Mouse (Mus musculus) heart, embryonic 14.5 days (tissue): ENCODE data around the gene Slc25a51. TPM values are rescaled to one million over a fixed set of nuclear protein-coding genes. Genes with fewer than 3 reads are reported as not detected.

Source experiments
- ATAC-seq: fragments of 200-750 bp; cut with Nextera tagmentation; 2 replicates; pipeline ENCODE4 v1.8.0; 2017; ENCODE audit warnings: low read depth, moderate TSS enrichment; ENCODE audit not compliant: insufficient number of reproducible peaks, insufficient read depth, low FRiP score
- H3K27ac ChIP-seq, 2 experiments: fragments of 200-500 bp in 1 of 2; fragments of 300-500 bp in 1 of 2; sonication (generic) in 1 of 2; replicated peaks in 1 of 2; 2 replicates each; pipeline ENCODE4 v1.5.1; 2012 to 2014; ENCODE audit warnings: low read depth in 2 of 2, low read length in 2 of 2, control low read depth in 1 of 2, mild to moderate bottlenecking in 1 of 2, mixed read lengths in 1 of 2; ENCODE audit not compliant: control insufficient read depth in 1 of 2, insufficient read depth in 1 of 2
- H3K27me3 ChIP-seq: fragments of 300-500 bp; sonication (generic); 2 replicates; pipeline ENCODE4 v1.6.1; 2014; ENCODE audit warnings: mild to moderate bottlenecking, low read length, control low read depth; ENCODE audit not compliant: control insufficient read depth, insufficient read depth
- H3K36me3 ChIP-seq: fragments of 300-500 bp; sonication (generic); 2 replicates; pipeline ENCODE4 v1.6.1; 2014; ENCODE audit warnings: mild to moderate bottlenecking, control low read depth, low read length, mixed read lengths; ENCODE audit not compliant: control insufficient read depth, insufficient read depth
- H3K4me1 ChIP-seq, 2 experiments: fragments of 200-500 bp in 1 of 2; fragments of 300-500 bp in 1 of 2; sonication (generic) in 1 of 2; 2 replicates each; pipeline ENCODE4 v1.6.1; 2012 to 2014; ENCODE audit warnings: low read length in 2 of 2, control low read depth in 1 of 2, mixed read lengths in 1 of 2; ENCODE audit not compliant: control insufficient read depth in 2 of 2, insufficient read depth in 2 of 2
- H3K4me2 ChIP-seq: fragments of 300-500 bp; sonication (generic); 2 replicates; pipeline ENCODE4 v1.6.1; 2014; ENCODE audit warnings: mild to moderate bottlenecking, low read length
- H3K4me3 ChIP-seq, 2 experiments: fragments of 200-500 bp in 1 of 2; fragments of 300-500 bp in 1 of 2; sonication (generic) in 1 of 2; 2 replicates each; pipeline ENCODE4 v1.5.1; 2012 to 2014; ENCODE audit warnings: low read length in 2 of 2, mild to moderate bottlenecking in 2 of 2, control low read depth in 1 of 2, low read depth in 1 of 2, moderate library complexity in 1 of 2; ENCODE audit not compliant: control insufficient read depth in 1 of 2, insufficient read depth in 1 of 2
- H3K9ac ChIP-seq: fragments of 300-500 bp; sonication (generic); 2 replicates; pipeline ENCODE4 v1.6.1; 2014; ENCODE audit warnings: mild to moderate bottlenecking, low read length
- H3K9me3 ChIP-seq: fragments of 300-500 bp; sonication (generic); 2 replicates; pipeline ENCODE4 v1.6.1; 2016; ENCODE audit warnings: low read length, control low read depth; ENCODE audit not compliant: control insufficient read depth
- WGBS: fragments of 180-500 bp; shearing (Covaris S2); extraction: QIAGEN DNeasy Blood & Tissue Kit; methylation state at CpG from one replicate; pipeline ENCODE4 v1.1.7; 2014; 5-methylcytosine and 5-hydroxymethylcytosine counted together
- polyA plus RNA-seq: library from polyadenylated mRNA; unstranded; fragments of >200 nt; fragmentation: Nextera tagmentation; extraction: Ambion mirVana; gene quantifications from 2 replicates; pipeline ENCODE4 v1.2.1, GENCODE M21; 2014

Gene Slc25a51
- polyA plus RNA-seq, 1 experiment from 2014 or later = 74.9 TPM

GRCm38 (mm10) chr4:45447196-45447595 is 38.6 kb upstream of the Slc25a51 start:
- Histone ChIP-seq H3K4me2 (no peak overlapping the region), H3K27me3 (no peaks in the 10 kb centered on the region; the same call in 1 of the 2 replicates), H3K9ac (0 out of 2 replicates have a peak overlapping the region, but pooled peaks have one; percentile 55), H3K4me3 (no peak overlapping the region), H3K27ac (peak overlapping the region in 1 of 2 experiments; percentile 94; a peak in 1 of 4 replicates), H3K4me1 (peaks cover 48 to 74% of the 10 kb centered on the region in 2 experiments), H3K36me3 (peaks cover 31% of the 10 kb centered on the region), H3K9me3 (no peaks in the 10 kb centered on the region)
- WGBS = 88% methylated on average over 5 of the region's 5 CpGs
- ATAC-seq = no peak

GRCm38 (mm10) chr4:45445235-45445634 is 36.7 kb upstream of the Slc25a51 start:
- no peaks in the 10 kb centered on the region for H3K27me3 ChIP-seq
- 27% methylated on average over 3 of the region's 3 CpGs for WGBS
- H3K4me2 ChIP-seq = peak overlapping the region; percentile 13
- peaks cover 62 to 80% of the 10 kb centered on the region in 2 experiments for H3K4me1 ChIP-seq
- ATAC-seq = no peak
- no peaks in the 10 kb centered on the region for H3K9me3 ChIP-seq
- H3K36me3 ChIP-seq = peaks cover 35% of the 10 kb centered on the region
- H3K27ac ChIP-seq = peak overlapping the region; percentile 51 to 94
- no peak overlapping the region for H3K4me3 ChIP-seq
- peak overlapping the region; percentile 55 for H3K9ac ChIP-seq

DNA sequence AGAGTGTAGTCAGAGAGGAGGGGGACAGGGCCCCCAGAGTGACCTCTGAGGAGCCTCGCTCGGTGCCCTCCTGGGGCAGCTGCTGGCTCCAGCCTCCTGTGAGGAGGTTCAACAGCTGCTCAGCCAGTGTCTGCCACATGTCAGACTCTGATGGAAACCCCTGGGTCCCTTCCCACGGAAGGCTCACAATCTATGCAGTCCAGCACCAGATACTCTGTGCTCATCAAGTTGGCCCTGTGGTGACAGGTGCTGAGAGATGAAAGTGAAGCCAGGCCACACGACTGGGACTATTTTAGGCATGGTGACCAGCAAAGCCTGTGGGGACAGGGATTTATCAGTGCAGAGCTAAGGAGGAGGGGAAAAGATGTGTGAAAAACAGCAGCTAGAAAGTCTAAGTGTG is 36.2 kb upstream of the Slc25a51 start:
- peaks cover 40% of the 10 kb centered on the region for H3K36me3 ChIP-seq
- peaks cover 63 to 76% of the 10 kb centered on the region in 2 experiments for H3K4me1 ChIP-seq
- H3K27me3 ChIP-seq = no peaks in the 10 kb centered on the region
- WGBS = 19% methylated on average over 4 of the region's 4 CpGs
- peak; percentile 80 for ATAC-seq
- H3K9ac ChIP-seq = peak overlapping the region; percentile 55; the same call in 1 of the 2 replicates
- H3K27ac ChIP-seq = peak overlapping the region; percentile 71 to 94
- H3K4me3 ChIP-seq = no peak overlapping the region
- H3K9me3 ChIP-seq = no peaks in the 10 kb centered on the region
- H3K4me2 ChIP-seq = 0 out of 2 replicates have a peak overlapping the region, but pooled peaks have one; percentile 13

GRCm38 (mm10) chr4:45443652-45444051 is 35.1 kb upstream of the Slc25a51 start:
- H3K9me3 ChIP-seq = no peaks in the 10 kb centered on the region
- H3K4me3 ChIP-seq = no peak overlapping the region
- no peak overlapping the region for H3K27ac ChIP-seq
- H3K36me3 ChIP-seq = peaks cover 44% of the 10 kb centered on the region
- no peak overlapping the region for H3K9ac ChIP-seq
- WGBS = 63% methylated on average over 7 of the region's 7 CpGs
- H3K4me2 ChIP-seq = no peak overlapping the region
- H3K27me3 ChIP-seq = no peaks in the 10 kb centered on the region
- H3K4me1 ChIP-seq = peaks cover 63 to 74% of the 10 kb centered on the region in 2 experiments
- no peak for ATAC-seq

DNA sequence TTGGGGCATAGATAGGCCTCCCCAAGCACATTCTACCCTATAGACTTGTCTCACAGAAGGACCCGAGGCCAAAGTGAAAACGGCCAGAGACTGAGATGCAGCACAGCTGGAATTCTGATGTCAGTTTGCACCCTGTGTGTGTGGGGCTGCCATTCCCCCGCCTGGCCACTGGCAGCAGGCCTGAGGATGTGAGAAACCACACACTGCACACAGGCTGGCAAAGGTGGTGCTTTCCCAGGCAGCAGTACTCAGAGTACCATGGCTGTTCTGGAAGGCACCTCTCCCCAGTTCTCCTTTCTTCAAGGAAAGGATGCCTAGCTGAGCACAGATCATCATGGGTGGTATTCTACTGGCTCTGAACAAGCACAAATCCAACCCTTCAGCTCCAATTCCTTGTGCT is 33.7 kb upstream of the Slc25a51 start:
- Histone ChIP-seq H3K27ac (0 out of 4 replicates have a peak overlapping the region, but pooled peaks of 1 of the 2 experiments have one; percentile 4), H3K4me3 (no peak overlapping the region), H3K9ac (no peak overlapping the region), H3K9me3 (no peaks in the 10 kb centered on the region), H3K36me3 (peaks cover 47% of the 10 kb centered on the region), H3K4me2 (no peak overlapping the region), H3K4me1 (peaks cover 63 to 68% of the 10 kb centered on the region in 2 experiments), H3K27me3 (no peaks in the 10 kb centered on the region)
- 48% methylated on average over 3 of the region's 3 CpGs for WGBS
- no peak for ATAC-seq

- H3K9me3 ChIP-seq = no peaks in the 10 kb centered on the region
- no peak overlapping the region for H3K9ac ChIP-seq
- no peak for ATAC-seq
- peaks cover 60 to 68% of the 10 kb centered on the region in 2 experiments for H3K4me1 ChIP-seq
- no peaks in the 10 kb centered on the region for H3K27me3 ChIP-seq
- H3K36me3 ChIP-seq = peaks cover 42% of the 10 kb centered on the region
- H3K27ac ChIP-seq = peak overlapping the region in 1 of 2 experiments; percentile 4; a peak in 1 of 4 replicates
- no peak overlapping the region for H3K4me2 ChIP-seq
- 42% methylated on average over 1 of the region's 1 CpGs for WGBS
- H3K4me3 ChIP-seq = no peak overlapping the region
These were observed 33.2 kb upstream of the Slc25a51 start for GRCm38 (mm10) chr4:45441778-45442177.

DNA sequence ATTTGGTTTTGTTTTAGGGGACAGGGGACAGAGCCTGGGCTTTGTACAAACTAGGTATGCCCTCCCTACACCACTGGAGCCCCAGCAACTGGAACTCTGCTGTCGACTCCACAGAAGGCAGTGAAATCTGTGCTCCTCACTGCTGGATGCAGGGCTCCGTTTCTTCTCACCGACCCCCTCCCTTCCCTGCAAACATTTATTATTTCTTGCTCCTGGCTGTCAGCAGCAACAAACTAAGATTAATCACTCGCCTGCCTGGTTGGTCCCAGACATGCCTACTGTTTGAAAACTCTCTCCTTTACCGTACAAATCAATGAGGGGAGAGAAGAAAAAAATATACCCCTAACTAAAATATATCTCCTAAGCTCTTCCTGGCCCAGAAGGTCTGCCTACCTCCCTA is 30.7 kb upstream of the Slc25a51 start:
- Histone ChIP-seq H3K9ac (no peak overlapping the region), H3K4me1 (peaks cover 53 to 67% of the 10 kb centered on the region in 2 experiments), H3K27me3 (no peaks in the 10 kb centered on the region), H3K4me2 (no peak overlapping the region), H3K36me3 (peaks cover 34% of the 10 kb centered on the region), H3K4me3 (no peak overlapping the region), H3K9me3 (no peaks in the 10 kb centered on the region), H3K27ac (no peak overlapping the region)
- no peak for ATAC-seq
- WGBS = 47% methylated on average over 5 of the region's 5 CpGs

- Histone ChIP-seq H3K4me3 (no peak overlapping the region), H3K9ac (no peak overlapping the region; the same call in 1 of the 2 replicates), H3K4me1 (peaks cover 36 to 50% of the 10 kb centered on the region in 2 experiments), H3K9me3 (no peaks in the 10 kb centered on the region), H3K4me2 (no peak overlapping the region), H3K27ac (no peak overlapping the region), H3K36me3 (peaks cover 33% of the 10 kb centered on the region), H3K27me3 (no peaks in the 10 kb centered on the region)
- no peak for ATAC-seq
- WGBS = 65% methylated on average over 3 of the region's 3 CpGs
These were observed 28.4 kb upstream of the Slc25a51 start for GRCm38 (mm10) chr4:45437010-45437409.
